Mouse (Mus musculus) spleen, adult 18-20 months (tissue): Measurements from ENCODE around the gene Tnfaip1.
"Not testable (repeated sequence)": the region's sequence is repeated elsewhere in the genome, so short reads cannot be mapped to it uniquely, and the experiment has no call there.

ENCODE experiments used
- DNase-seq, 2 experiments: peaks; one replicate each; pipeline ENCODE4 v3.0.0; 2022; ENCODE audit warnings: mixed read lengths in 2 of 2

Gene Tnfaip1

GRCm38 (mm10) chr11:78535376-78536079 is 604 bp downstream of the Tnfaip1 start:
- no peak for DNase-seq

- no peak for DNase-seq
Observed at GRCm38 (mm10) chr11:78534516-78534915, 1.6 kb downstream of the Tnfaip1 start.

- DNase-seq: not testable (repeated sequence)
Observed at GRCm38 (mm10) chr11:78531515-78531914, 4.6 kb downstream of the Tnfaip1 start.

- DNase-seq: no peak
Observed at GRCm38 (mm10) chr11:78531046-78531445, 5.1 kb downstream of the Tnfaip1 start.

- DNase-seq: no peak
Observed at GRCm38 (mm10) chr11:78530001-78530400, 6.1 kb downstream of the Tnfaip1 start.

- DNase-seq: no peak
Observed at GRCm38 (mm10) chr11:78528714-78529113, 7.4 kb downstream of the Tnfaip1 start.

- no peak for DNase-seq
Observed at GRCm38 (mm10) chr11:78524838-78525237, 11.3 kb downstream of the Tnfaip1 start.

- no peak for DNase-seq
Observed at GRCm38 (mm10) chr11:78523241-78523955, 12.7 kb downstream of the Tnfaip1 start.

- DNase-seq: no peak
Observed at GRCm38 (mm10) chr11:78522481-78522997, 13.6 kb downstream of the Tnfaip1 start.

- DNase-seq: no peak
Observed at GRCm38 (mm10) chr11:78521880-78522279, 14.3 kb downstream of the Tnfaip1 start.

- no peak for DNase-seq
Observed at GRCm38 (mm10) chr11:78518931-78519330, 17.2 kb downstream of the Tnfaip1 start.

GRCm38 (mm10) chr11:78515549-78516325 is 20.4 kb downstream of the Tnfaip1 start:
- no peak for DNase-seq

GRCm38 (mm10) chr11:78513106-78513790 is 22.9 kb downstream of the Tnfaip1 start:
- no peak for DNase-seq

- DNase-seq: peak; percentile 81 to 84
Observed at GRCm38 (mm10) chr11:78512025-78512957, 23.8 kb downstream of the Tnfaip1 start, which contains the start of the genes Tmem199 and Poldip2. Tmem199 (minus strand) TSS chr11:78512172. Poldip2 (plus strand) TSS chr11:78512193.

- DNase-seq: no peak
Observed at GRCm38 (mm10) chr11:78509148-78509547, 27.0 kb downstream of the Tnfaip1 start.

- DNase-seq: no peak
Observed at GRCm38 (mm10) chr11:78505430-78505829, 30.7 kb downstream of the Tnfaip1 start.

- DNase-seq: no peak
Observed at GRCm38 (mm10) chr11:78502909-78503650, 33.1 kb downstream of the Tnfaip1 start, which contains the start of gene Sebox. Sebox (plus strand) TSS chr11:78503447.

- DNase-seq: no peak
Observed at GRCm38 (mm10) chr11:78501529-78501928, 34.6 kb downstream of the Tnfaip1 start.

- DNase-seq: no peak
Observed at GRCm38 (mm10) chr11:78500623-78501202, 35.4 kb downstream of the Tnfaip1 start.

GRCm38 (mm10) chr11:78499543-78499942 is 36.6 kb downstream of the Tnfaip1 start:
- no peak for DNase-seq
